Mouse (Mus musculus) myocyte (in vitro differentiated cells): Measurements from ENCODE around the gene Bach2.

Experiments used
- CEBPB ChIP-seq: IDR thresholded peaks from 2 replicates; pipeline ENCODE4 v1.6.1; 2011; ENCODE audit warnings: mild to moderate bottlenecking, moderate library complexity; ENCODE audit not compliant: poor library complexity, insufficient read depth, severe bottlenecking
- E2F4 ChIP-seq: IDR thresholded peaks from one replicate; pipeline ENCODE4 v1.6.1; 2011; ENCODE audit warnings: mild to moderate bottlenecking, control low read depth, moderate library complexity; ENCODE audit not compliant: insufficient read depth
- MAX ChIP-seq: IDR thresholded peaks from one replicate; pipeline ENCODE4 v1.6.1; 2011; ENCODE audit warnings: low read depth, mild to moderate bottlenecking, control low read depth
- MYOD1 ChIP-seq, 3 experiments: IDR thresholded peaks; one replicate each; pipeline ENCODE4 v1.6.1; 2011; ENCODE audit warnings: control low read depth in 2 of 3, low read depth in 2 of 3, mild to moderate bottlenecking in 2 of 3, moderate library complexity in 1 of 3; ENCODE audit not compliant: insufficient read length in 2 of 3, control insufficient read depth in 1 of 3
- MYOG ChIP-seq, 3 experiments: IDR thresholded peaks; one replicate each; pipeline ENCODE4 v1.6.1; 2011; ENCODE audit warnings: control low read depth in 2 of 3, low read depth in 2 of 3, mild to moderate bottlenecking in 2 of 3; ENCODE audit not compliant: insufficient read length in 2 of 3, control insufficient read depth in 1 of 3, insufficient read depth in 1 of 3
- POLR2A ChIP-seq: IDR thresholded peaks from one replicate; pipeline ENCODE4 v1.6.1; 2011; ENCODE audit warnings: low read depth, mild to moderate bottlenecking, control low read depth, moderate library complexity; ENCODE audit not compliant: insufficient read length
- POLR2AphosphoS2 ChIP-seq: IDR thresholded peaks from one replicate; pipeline ENCODE4 v1.6.1; 2011; ENCODE audit warnings: low read depth, control low read depth; ENCODE audit not compliant: insufficient read length
- REST ChIP-seq: IDR thresholded peaks from one replicate; pipeline ENCODE4 v1.6.1; 2011; ENCODE audit warnings: mild to moderate bottlenecking, control low read depth, moderate library complexity; ENCODE audit not compliant: insufficient read depth, insufficient read length
- SRF ChIP-seq: IDR thresholded peaks from one replicate; pipeline ENCODE4 v1.6.1; 2011; ENCODE audit warnings: low read depth; ENCODE audit not compliant: control insufficient read depth, insufficient read length
- TCF12 ChIP-seq: IDR thresholded peaks from one replicate; pipeline ENCODE4 v1.6.1; 2011; ENCODE audit warnings: mild to moderate bottlenecking, control low read depth; ENCODE audit not compliant: poor library complexity, insufficient read depth, severe bottlenecking
- TCF3 ChIP-seq: IDR thresholded peaks from one replicate; pipeline ENCODE4 v1.6.1; 2011; ENCODE audit warnings: low read depth, control low read depth; ENCODE audit not compliant: insufficient read length
- USF1 ChIP-seq: IDR thresholded peaks from one replicate; pipeline ENCODE4 v1.6.1; 2011; ENCODE audit warnings: low read depth, mild to moderate bottlenecking, control low read depth, moderate library complexity

DNA sequence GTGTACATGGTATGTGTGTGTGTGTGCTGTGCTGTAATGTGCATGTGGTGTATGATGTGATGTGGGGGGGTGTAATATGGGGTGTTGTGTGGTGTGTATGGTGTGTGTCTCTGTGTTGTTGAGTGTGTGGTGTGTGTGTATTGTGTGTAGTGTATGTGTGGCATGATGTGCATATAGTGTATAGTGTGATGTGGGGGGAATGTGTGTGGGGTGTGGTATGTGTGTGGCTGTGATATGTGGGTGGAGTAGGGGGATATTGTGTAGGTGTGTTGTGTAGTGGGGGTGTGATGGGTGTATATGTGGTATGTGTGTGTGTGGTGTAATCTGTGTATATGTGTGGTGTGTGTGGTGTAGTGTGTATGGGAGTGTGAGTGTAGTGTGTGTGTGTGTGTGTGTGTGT is 15.0 kb upstream of the Bach2 start:
- TF ChIP-seq POLR2A (no peak), MYOD1 (IDR thresholded peaks at IDR 0.05; ENCODE audit: control insufficient read depth in 1 of 3, insufficient read length in 2 of 3, low read depth in 2 of 3) (no peak), E2F4 (no peak), CEBPB (no peak), SRF (no peak), USF1 (no peak), POLR2AphosphoS2 (no peak), MYOG (IDR thresholded peaks at IDR 0.05; ENCODE audit: control insufficient read depth in 1 of 3, insufficient read depth in 1 of 3, insufficient read length in 2 of 3, low read depth in 2 of 3) (no peak), MAX (no peak), TCF3 (no peak), REST (no peak), TCF12 (no peak)
